Mouse (Mus musculus) liver, embryonic 18 days (tissue): ENCODE results near the gene Vmn2r21. TPM values are rescaled to one million over a fixed set of nuclear protein-coding genes. Genes with fewer than 3 reads are reported as not detected.

ENCODE experiments used
- polyA plus RNA-seq: library from polyadenylated mRNA; depleted of rRNA; stranded (reverse); fragments of >200 nt; gene quantifications from 2 replicates; pipeline ENCODE4 v1.2.3, GENCODE M21; 2012; rRNA removed

Gene Vmn2r21
- not detected in 2 replicates for polyA plus RNA-seq

DNA sequence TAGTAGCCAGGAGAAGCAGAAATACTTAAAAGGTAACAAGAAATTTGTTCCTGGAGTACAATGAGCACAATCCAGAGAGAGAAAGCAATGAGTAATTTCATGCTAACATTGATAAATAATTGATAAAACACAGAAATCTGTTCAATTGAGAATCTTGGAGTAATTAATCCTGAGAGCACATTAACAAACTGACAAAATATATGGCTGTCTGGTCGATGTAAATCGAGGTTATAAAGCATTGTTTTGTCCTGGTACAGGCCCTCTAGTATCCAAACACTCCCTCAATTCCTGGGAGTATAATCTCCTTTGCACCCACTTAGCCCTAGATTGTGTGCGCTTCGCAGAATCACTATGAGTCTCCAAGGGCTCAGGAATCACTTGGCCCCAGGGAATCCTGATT lies at the start of gene Vmn2r21:
Vmn2r21 (minus strand) TSS at position 101 of the 400 bp plus-strand sequence.

Other genes with a start within 250 kb of the Vmn2r21 start
- 1.1 and 1.2 TPM in 2 replicates for gene Clec4e, start 243.5 kb downstream of the Vmn2r21 start, polyA plus RNA-seq
- gene Vmn2r19, start 225.1 kb downstream of the Vmn2r21 start, polyA plus RNA-seq, result not detected in 2 replicates
- gene Vmn2r20, start 115.3 kb downstream of the Vmn2r21 start, polyA plus RNA-seq, result not detected in 2 replicates
- gene Vmn2r22, start 117.3 kb upstream of the Vmn2r21 start, polyA plus RNA-seq, result not detected in 2 replicates
- gene Vmn2r23, start 169.3 kb upstream of the Vmn2r21 start, polyA plus RNA-seq, result not detected in 2 replicates
- not detected in 2 replicates for gene Vmn2r24, start 245.5 kb upstream of the Vmn2r21 start, polyA plus RNA-seq